Mouse (Mus musculus) hindbrain, embryonic 10.5 days (tissue): ENCODE measurements at regions not wholly inside any gene's neighbourhood (a gene's known extent, or its start where the extent isn't known, plus 50 kb on each side); places are given as distances from the start of the nearest gene placed in this dataset.

Source experiments
- DNase-seq: peaks from one replicate; pipeline ENCODE4 v3.0.0-alpha.2; 2017; ENCODE audit warnings: low spot score
- H3K27ac ChIP-seq: fragments of 300-500 bp; sonication (generic); 2 replicates; pipeline ENCODE4 v1.5.1; 2016; ENCODE audit warnings: mild to moderate bottlenecking, moderate library complexity
- H3K27me3 ChIP-seq: fragments of 300-500 bp; sonication (generic); 2 replicates; pipeline ENCODE4 v1.6.1; 2016; ENCODE audit warnings: mild to moderate bottlenecking; ENCODE audit not compliant: poor library complexity, insufficient read depth, severe bottlenecking
- H3K36me3 ChIP-seq: fragments of 300-500 bp; sonication (generic); 2 replicates; pipeline ENCODE4 v1.6.1; 2016; ENCODE audit warnings: mild to moderate bottlenecking, moderate library complexity
- H3K4me1 ChIP-seq: fragments of 300-500 bp; sonication (generic); replicated peaks from 2 replicates; pipeline ENCODE4 v1.6.1; 2016; ENCODE audit warnings: mild to moderate bottlenecking
- H3K4me3 ChIP-seq: fragments of 300-500 bp; sonication (generic); 2 replicates; pipeline ENCODE4 v1.5.1; 2016; ENCODE audit warnings: mild to moderate bottlenecking, moderate library complexity
- H3K9me3 ChIP-seq: fragments of 300-500 bp; sonication (generic); 2 replicates; pipeline ENCODE4 v1.6.1; 2016; ENCODE audit warnings: mild to moderate bottlenecking, moderate library complexity
- WGBS: fragments of 180-500 bp; shearing (Covaris S2); methylation state at CpG from one replicate; pipeline ENCODE4 v1.1.7; 2016; 5-methylcytosine and 5-hydroxymethylcytosine counted together

DNA sequence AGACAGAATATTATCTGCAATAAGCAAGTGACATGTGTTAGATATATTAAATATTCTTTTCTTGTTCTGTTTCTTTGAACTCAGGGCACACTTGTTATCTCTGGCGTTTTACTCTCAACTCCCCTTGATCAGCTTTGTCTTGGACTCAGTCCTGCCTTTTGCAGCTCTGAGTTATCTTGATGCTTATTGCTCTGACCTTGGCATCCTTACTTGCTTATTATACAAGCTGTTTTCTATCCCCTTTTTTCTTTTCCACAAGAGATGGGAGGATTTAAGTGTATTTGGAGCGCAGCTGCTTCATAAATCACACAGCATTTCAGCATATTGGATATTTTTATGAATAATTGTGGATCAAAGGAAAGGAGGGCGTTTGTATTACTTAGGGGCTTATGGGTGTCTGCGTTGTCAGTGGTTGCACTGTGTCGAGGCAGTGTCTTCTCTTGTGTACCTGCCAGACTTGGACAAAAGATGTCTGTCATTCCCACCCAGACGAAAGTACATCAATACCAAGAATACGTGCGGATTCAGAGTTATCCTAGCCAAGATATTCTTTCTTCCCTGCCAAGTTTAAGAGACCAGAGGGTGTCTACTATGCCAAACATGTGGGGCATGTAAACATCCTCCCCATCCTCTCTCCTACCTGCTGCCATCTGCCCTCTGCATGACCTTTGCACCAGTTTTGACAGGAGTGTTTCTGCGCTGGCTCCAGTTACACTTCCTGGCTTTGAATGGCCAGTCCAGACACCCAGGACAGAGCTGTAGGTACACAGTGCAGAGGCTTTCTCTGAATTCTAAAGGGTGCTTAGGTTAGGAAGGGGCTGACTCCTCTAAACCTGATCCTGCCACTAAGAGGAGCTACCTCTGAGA lies 709.3 kb upstream of the Slit2 start:
- H3K27ac ChIP-seq, result peak overlapping the region; percentile 29; the same call in 1 of the 2 replicates
- no peak overlapping the region for H3K4me3 ChIP-seq
- no peaks in the 10 kb centered on the region for H3K9me3 ChIP-seq
- no peaks in the 10 kb centered on the region for H3K27me3 ChIP-seq
- peaks cover 19% of the 10 kb centered on the region for H3K4me1 ChIP-seq
- WGBS, result 65% methylated on average over 9 of the region's 9 CpGs
- DNase-seq, result peak; percentile 18
- H3K36me3 ChIP-seq, result no peaks in the 10 kb centered on the region

DNA sequence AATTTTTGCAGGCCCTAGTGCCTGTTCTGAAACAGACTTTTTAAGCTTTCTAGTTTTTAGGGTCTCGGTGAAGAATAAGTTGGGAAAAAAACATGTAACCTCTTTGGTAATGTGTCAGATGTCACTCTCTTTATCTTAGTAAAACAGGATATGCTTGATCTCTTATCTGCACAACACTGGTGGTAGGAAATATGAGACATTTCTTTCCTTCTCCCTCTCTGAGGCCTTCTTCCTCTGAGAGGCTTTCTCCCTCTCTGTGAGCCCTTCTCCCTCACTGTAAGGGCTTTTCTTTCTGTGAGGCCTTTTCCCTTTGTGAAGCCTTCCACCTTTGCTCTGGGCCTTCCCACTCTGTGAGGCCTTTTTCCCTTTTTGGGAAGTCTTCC lies 708.7 kb upstream of the Slit2 start:
- Histone ChIP-seq H3K9me3 (no peaks in the 10 kb centered on the region), H3K27me3 (no peaks in the 10 kb centered on the region), H3K27ac (peak overlapping the region; percentile 75), H3K4me1 (peaks cover 19% of the 10 kb centered on the region), H3K36me3 (no peaks in the 10 kb centered on the region), H3K4me3 (no peak overlapping the region)
- no peak for DNase-seq
- 61% methylated on average over 1 of the region's 1 CpGs for WGBS

DNA sequence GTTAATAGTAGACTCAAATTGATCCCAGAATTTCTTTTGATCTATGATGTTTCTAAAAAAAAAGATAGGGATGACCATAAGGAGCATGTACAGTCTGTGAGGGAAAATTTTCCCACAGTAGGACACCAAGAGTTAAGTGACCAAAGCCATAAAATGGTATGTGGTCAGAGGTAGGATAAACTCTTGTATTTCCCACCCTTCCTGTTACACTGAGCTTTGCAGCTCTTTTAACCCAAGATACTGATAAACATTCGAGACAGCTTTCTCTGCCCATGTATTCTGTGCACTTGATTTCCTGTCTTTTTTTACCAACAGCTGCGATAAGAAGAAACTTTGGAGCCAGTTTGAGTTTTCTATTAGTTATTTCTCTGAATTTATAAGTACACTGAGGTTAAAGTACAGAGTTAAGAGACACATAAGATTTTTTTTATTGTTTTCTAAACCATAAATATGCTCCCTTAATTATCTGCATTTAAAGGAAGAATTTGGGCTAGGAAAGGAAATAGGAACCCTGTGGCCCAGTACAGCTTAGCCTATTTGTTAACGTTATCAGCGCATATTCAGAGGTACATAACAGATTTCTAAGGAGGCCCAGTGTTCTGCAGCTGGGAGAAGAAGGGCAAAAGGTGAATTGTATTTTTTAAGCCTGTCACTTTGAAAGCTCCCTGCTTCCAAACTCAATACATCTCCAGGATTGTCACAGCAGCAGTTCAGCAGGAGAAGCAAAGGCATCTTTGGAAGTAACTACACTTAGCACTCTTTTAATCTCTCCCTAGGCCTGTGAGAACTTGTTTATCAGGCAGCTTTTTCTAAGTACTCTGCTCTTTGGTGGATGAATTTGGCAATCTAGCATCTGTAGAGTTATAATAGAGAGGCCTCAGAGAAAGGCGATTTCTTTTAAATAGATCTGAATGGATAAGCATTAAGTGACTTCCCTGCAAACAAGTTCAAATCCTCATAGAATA lies 706.4 kb upstream of the Slit2 start:
- Histone ChIP-seq H3K4me1 (peaks cover 19% of the 10 kb centered on the region), H3K27ac (no peak overlapping the region), H3K4me3 (no peak overlapping the region), H3K9me3 (no peaks in the 10 kb centered on the region), H3K27me3 (no peaks in the 10 kb centered on the region), H3K36me3 (no peaks in the 10 kb centered on the region)
- no peak for DNase-seq
- WGBS, result 54% methylated on average over 5 of the region's 5 CpGs

- Histone ChIP-seq H3K4me3 (no peak overlapping the region), H3K4me1 (peaks cover 8% of the 10 kb centered on the region), H3K27ac (no peak overlapping the region), H3K27me3 (no peaks in the 10 kb centered on the region), H3K36me3 (no peaks in the 10 kb centered on the region), H3K9me3 (no peaks in the 10 kb centered on the region)
- no peak for DNase-seq
- WGBS, result 93% methylated on average over 3 of the region's 3 CpGs
Measured at GRCm38 (mm10) chr5:47279630-47280029, 703.3 kb upstream of the Slit2 start.

DNA sequence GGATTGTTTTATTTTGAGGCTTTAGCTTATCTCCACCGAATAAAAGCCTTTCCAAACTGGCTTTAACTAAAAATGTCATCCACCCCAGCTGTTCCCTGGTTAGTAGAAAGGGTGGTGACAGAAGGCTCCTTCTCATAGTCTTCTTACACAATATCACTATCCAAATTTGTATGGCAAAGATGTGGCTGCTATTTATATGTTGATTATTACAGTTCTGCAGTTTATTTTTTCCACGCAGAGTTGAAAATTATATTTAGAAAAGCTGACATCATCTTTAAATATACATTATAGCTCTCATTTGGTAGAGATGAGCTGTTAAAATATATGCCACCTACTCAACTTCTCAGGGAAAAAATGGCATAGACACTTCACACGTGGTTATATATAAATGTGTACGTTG lies 683.3 kb upstream of the Slit2 start:
- Histone ChIP-seq H3K4me1 (no peaks in the 10 kb centered on the region), H3K9me3 (no peaks in the 10 kb centered on the region), H3K27me3 (no peaks in the 10 kb centered on the region), H3K4me3 (no peak overlapping the region), H3K36me3 (no peaks in the 10 kb centered on the region), H3K27ac (no peak overlapping the region)
- WGBS, result 94% methylated on average over 4 of the region's 4 CpGs
- DNase-seq, result no peak

DNA sequence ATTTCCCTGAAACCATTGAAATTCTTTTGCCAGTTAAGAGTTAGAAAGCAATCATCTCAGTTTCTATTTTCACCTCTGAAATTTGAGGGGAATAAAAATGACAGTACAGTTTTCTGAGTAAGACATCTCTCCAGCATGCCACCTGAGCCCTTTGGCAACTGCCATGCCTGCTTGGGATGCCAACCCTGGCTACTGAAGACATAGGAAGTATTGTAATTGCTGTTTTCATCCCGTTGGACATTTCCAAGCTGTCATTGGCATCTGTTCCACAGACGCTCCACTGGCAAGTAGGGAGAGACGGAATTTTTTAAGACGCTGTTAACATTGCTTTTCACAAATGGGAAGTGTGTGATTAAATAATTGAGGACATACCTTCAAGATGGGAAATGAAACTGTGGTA lies 665.4 kb upstream of the Slit2 start:
- H3K36me3 ChIP-seq, result no peaks in the 10 kb centered on the region
- H3K9me3 ChIP-seq, result no peaks in the 10 kb centered on the region
- H3K27ac ChIP-seq, result no peak overlapping the region
- H3K27me3 ChIP-seq, result no peaks in the 10 kb centered on the region
- WGBS, result 87% methylated on average over 4 of the region's 4 CpGs
- DNase-seq, result no peak
- no peaks in the 10 kb centered on the region for H3K4me1 ChIP-seq
- no peak overlapping the region for H3K4me3 ChIP-seq

DNA sequence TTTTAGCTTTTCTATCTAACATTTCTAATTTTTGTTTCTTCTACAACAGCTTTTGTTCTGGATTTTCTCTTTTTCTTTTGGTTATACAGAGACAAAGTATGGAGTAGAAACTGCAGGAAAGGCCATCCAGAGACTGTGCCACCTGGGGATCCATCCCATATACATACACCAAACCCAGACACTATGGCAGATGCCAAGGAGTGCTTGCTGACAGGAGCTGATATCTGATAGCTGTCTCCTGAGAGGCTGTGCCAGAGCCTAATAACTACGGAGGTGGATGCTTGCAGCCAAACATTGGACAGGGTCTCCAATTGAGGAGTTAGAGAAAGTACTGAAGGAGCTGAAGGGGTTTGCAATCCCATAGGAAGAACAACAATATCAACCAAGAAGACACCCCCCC lies 664.8 kb upstream of the Slit2 start:
- Histone ChIP-seq H3K4me1 (no peaks in the 10 kb centered on the region), H3K27ac (no peak overlapping the region), H3K4me3 (no peak overlapping the region), H3K27me3 (no peaks in the 10 kb centered on the region), H3K36me3 (no peaks in the 10 kb centered on the region), H3K9me3 (no peaks in the 10 kb centered on the region)
- 69% methylated on average over 1 of the region's 1 CpGs for WGBS
- no peak for DNase-seq

DNA sequence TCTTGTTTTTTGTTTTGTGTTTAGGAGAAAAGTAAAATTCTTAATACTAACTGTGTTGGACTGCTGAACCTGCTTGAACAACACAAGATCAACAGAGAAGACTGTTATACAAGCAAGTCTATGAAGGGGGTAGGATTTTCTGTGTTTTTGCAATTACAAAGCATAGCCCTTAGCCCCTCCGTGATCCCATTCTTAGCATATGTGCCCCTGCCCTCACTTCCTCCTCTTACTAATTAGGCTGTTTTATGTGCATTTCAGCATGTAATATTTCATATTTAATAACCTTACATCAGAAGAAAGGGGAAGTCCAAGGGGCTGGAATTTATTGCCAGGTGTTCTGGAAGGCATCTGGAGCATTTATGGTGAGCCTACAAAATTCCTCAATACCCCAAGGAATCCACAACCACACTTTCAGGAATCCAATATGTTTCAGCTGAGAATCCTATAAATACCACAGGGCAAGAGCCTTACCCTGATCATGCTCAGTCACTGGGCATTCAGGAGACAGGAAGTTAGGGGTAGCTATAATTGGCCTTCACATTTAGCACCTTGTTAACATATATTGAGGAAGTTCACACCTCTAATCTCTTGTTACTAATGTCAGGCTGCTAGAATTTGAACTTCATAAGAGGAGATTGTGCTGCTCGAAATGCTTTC lies 660.3 kb upstream of the Slit2 start:
- DNase-seq, result no peak
- H3K4me1 ChIP-seq, result no peaks in the 10 kb centered on the region
- 71% methylated on average over 2 of the region's 2 CpGs for WGBS

GRCm38 (mm10) chr5:47334299-47334698 lies 648.6 kb upstream of the Slit2 start:
- no peak for DNase-seq
- WGBS, result 79% methylated on average over 3 of the region's 3 CpGs

More for the DNA sequence above, 660.3 kb upstream of the Slit2 start:
- H3K9me3 ChIP-seq, result no peaks in the 10 kb centered on the region
- H3K4me3 ChIP-seq, result no peak overlapping the region
- H3K27me3 ChIP-seq, result no peaks in the 10 kb centered on the region
- no peak overlapping the region for H3K27ac ChIP-seq
- H3K36me3 ChIP-seq, result no peaks in the 10 kb centered on the region

GRCm38 (mm10) chr5:47336511-47336910 lies 646.4 kb upstream of the Slit2 start:
- no peak overlapping the region for H3K27ac ChIP-seq
- H3K9me3 ChIP-seq, result no peaks in the 10 kb centered on the region
- WGBS, result 85% methylated on average over 1 of the region's 1 CpGs
- H3K27me3 ChIP-seq, result no peaks in the 10 kb centered on the region
- H3K36me3 ChIP-seq, result no peaks in the 10 kb centered on the region
- no peak for DNase-seq
- no peaks in the 10 kb centered on the region for H3K4me1 ChIP-seq
- no peak overlapping the region for H3K4me3 ChIP-seq

More at GRCm38 (mm10) chr5:47334299-47334698, 648.6 kb upstream of the Slit2 start:
- H3K4me3 ChIP-seq, result no peak overlapping the region
- H3K27me3 ChIP-seq, result no peaks in the 10 kb centered on the region
- H3K9me3 ChIP-seq, result no peaks in the 10 kb centered on the region
- H3K27ac ChIP-seq, result no peak overlapping the region
- no peaks in the 10 kb centered on the region for H3K36me3 ChIP-seq
- no peaks in the 10 kb centered on the region for H3K4me1 ChIP-seq

DNA sequence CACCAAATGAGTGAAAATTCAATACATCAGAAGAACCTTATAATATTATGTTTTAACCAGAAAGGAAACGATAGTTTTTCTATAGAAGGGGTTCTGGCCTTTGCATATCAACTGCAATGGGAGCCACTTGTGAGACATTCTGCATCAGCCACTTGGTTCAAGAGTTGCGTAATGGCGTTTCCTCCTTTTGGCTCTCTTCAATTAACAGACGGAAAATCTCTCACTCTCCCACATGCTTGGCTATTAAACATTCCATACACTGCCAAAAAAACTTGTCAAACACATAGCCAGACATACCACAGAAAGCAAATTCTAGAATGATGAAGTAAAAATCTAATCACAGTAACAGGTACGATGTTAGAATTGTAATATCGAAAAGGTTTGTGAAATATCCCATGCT lies 643.1 kb upstream of the Slit2 start:
- H3K36me3 ChIP-seq, result no peaks in the 10 kb centered on the region
- no peak for DNase-seq
- H3K27ac ChIP-seq, result no peak overlapping the region
- H3K4me1 ChIP-seq, result no peaks in the 10 kb centered on the region
- WGBS, result 90% methylated on average over 6 of the region's 6 CpGs
- no peaks in the 10 kb centered on the region for H3K9me3 ChIP-seq
- H3K4me3 ChIP-seq, result no peak overlapping the region
- no peaks in the 10 kb centered on the region for H3K27me3 ChIP-seq

DNA sequence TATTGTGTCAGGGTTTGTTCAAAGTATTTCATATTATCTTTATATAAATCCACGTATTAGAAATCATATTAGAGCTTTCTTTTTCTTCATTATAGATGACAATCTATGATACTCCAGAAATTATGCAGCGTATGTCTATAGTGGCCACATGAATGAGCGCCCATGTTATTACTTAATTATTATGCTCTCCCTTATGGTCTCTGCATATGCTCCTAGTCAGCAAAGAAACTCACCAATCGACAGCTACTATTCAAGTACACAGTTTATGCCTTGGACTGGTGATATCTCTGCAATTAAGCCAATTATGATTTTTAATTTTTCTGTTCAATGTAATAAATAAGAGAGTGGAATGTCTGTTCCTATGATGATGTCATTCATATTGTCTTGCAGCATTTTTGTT lies 612.8 kb upstream of the Slit2 start:
- no peaks in the 10 kb centered on the region for H3K27me3 ChIP-seq
- no peaks in the 10 kb centered on the region for H3K36me3 ChIP-seq
- H3K27ac ChIP-seq, result no peak overlapping the region
- no peak for DNase-seq
- H3K4me3 ChIP-seq, result no peak overlapping the region
- WGBS, result 89% methylated on average over 4 of the region's 4 CpGs
- H3K4me1 ChIP-seq, result no peaks in the 10 kb centered on the region
- H3K9me3 ChIP-seq, result no peaks in the 10 kb centered on the region
